Mouse (Mus musculus): ENCODE results near the gene Zfp750. TPM values are rescaled to one million over a fixed set of nuclear protein-coding genes. Genes with fewer than 3 reads are reported as not detected.

Zfp750 gene
- polyA plus RNA-seq, 1 experiment from 2014 or later = 0.09 TPM

Other genes starting within 250 kb of the Zfp750 start
- 114 and 119 TPM in 2 replicates for gene Wdr45b, start 164.9 kb downstream of the Zfp750 start, polyA plus RNA-seq (2014; fragmentation: Nextera tagmentation; extraction: Ambion mirVana)
- gene Rab40b, start 131.1 kb downstream of the Zfp750 start, polyA plus RNA-seq (2014; fragmentation: Nextera tagmentation; extraction: Ambion mirVana) = 7.2 and 9.0 TPM in 2 replicates
- 7.2 and 7.5 TPM in 2 replicates for gene Fn3krp, start 97.9 kb downstream of the Zfp750 start, polyA plus RNA-seq (2014; fragmentation: Nextera tagmentation; extraction: Ambion mirVana)
- 2.6 and 3.4 TPM in 2 replicates for gene Fn3k, start 84.4 kb downstream of the Zfp750 start, polyA plus RNA-seq (2014; fragmentation: Nextera tagmentation; extraction: Ambion mirVana)
- gene Tbcd, start 67.4 kb downstream of the Zfp750 start, polyA plus RNA-seq (2014; fragmentation: Nextera tagmentation; extraction: Ambion mirVana) = 33.8 and 42.5 TPM in 2 replicates
- 4.6 and 5.5 TPM in 2 replicates for gene B3gntl1, start 153.8 kb upstream of the Zfp750 start, polyA plus RNA-seq (2014; fragmentation: Nextera tagmentation; extraction: Ambion mirVana)
- gene Metrnl, start 182.2 kb upstream of the Zfp750 start, polyA plus RNA-seq (2014; fragmentation: Nextera tagmentation; extraction: Ambion mirVana) = 3.7 and 5.8 TPM in 2 replicates